Mouse (Mus musculus) forebrain, embryonic 12.5 days (tissue): Measurements from ENCODE around the gene Msmb. TPM values are rescaled to one million over a fixed set of nuclear protein-coding genes. Genes with fewer than 3 reads are reported as not detected.
"Not testable (repeated sequence)": the region's sequence is repeated elsewhere in the genome, so short reads cannot be mapped to it uniquely, and the experiment has no call there.

Source experiments
- ATAC-seq: fragments of 200-750 bp; cut with Nextera tagmentation; 2 replicates; pipeline ENCODE4 v1.8.0; 2017; ENCODE audit warnings: moderate TSS enrichment; ENCODE audit not compliant: low FRiP score
- H3K27ac ChIP-seq: fragments of 300-500 bp; sonication (generic); 2 replicates; pipeline ENCODE4 v1.5.1; 2016; ENCODE audit warnings: mild to moderate bottlenecking
- H3K27me3 ChIP-seq: fragments of 300-500 bp; sonication (generic); 2 replicates; pipeline ENCODE4 v1.6.1; 2016; ENCODE audit warnings: mild to moderate bottlenecking
- H3K36me3 ChIP-seq: fragments of 300-500 bp; sonication (generic); replicated peaks from 2 replicates; pipeline ENCODE4 v1.6.1; 2016; ENCODE audit warnings: mild to moderate bottlenecking
- H3K4me1 ChIP-seq: fragments of 300-500 bp; sonication (generic); 2 replicates; pipeline ENCODE4 v1.6.1; 2016
- H3K4me2 ChIP-seq: fragments of 300-500 bp; sonication (generic); 2 replicates; pipeline ENCODE4 v1.6.1; 2016; ENCODE audit warnings: mild to moderate bottlenecking, moderate library complexity
- H3K4me3 ChIP-seq: fragments of 300-500 bp; sonication (generic); replicated peaks from 2 replicates; pipeline ENCODE4 v1.5.1; 2016; ENCODE audit warnings: mild to moderate bottlenecking
- H3K9ac ChIP-seq: fragments of 300-500 bp; sonication (generic); 2 replicates; pipeline ENCODE4 v1.6.1; 2016; ENCODE audit warnings: mild to moderate bottlenecking
- H3K9me3 ChIP-seq: fragments of 300-500 bp; sonication (generic); 2 replicates; pipeline ENCODE4 v1.6.1; 2016
- WGBS: fragments of 180-500 bp; shearing (Covaris S2); methylation state at CpG from one replicate; pipeline ENCODE4 v1.1.7; 2016; 5-methylcytosine and 5-hydroxymethylcytosine counted together
- polyA plus RNA-seq: library from polyadenylated mRNA; unstranded; fragments of >200 nt; fragmentation: Nextera tagmentation; extraction: Ambion mirVana; gene quantifications from 2 replicates; pipeline ENCODE4 v1.2.1, GENCODE M21; 2016

The Msmb gene
- polyA plus RNA-seq = not detected in 2 replicates

DNA sequence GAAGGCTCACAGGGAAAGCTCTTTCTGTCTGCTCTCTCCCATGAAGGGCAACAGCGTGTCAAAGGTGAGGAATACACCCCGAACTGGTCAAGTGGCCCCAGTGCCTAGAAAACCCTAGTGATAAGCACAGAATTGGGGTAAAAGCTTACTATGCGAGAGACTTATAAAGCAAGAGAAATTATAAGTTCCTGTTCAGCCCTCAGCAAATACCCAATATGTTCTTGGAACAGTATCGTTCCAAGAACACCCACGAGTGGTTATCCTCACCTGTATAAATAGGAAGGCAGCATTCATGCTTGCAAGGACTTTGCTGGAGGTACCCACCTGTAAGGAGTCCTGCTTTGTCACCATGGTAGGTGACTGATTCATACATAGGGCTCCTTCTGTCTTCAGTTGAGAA lies at the start of gene Msmb:
Gene Msmb, plus strand, starts transcription at position 301 of the 400 bp plus-strand sequence.
- Histone ChIP-seq H3K27ac (no peak within 1 kb of the TSS), H3K9me3 (0 out of 2 replicates have a peak, but pooled peaks cover 1% of the 10 kb centered on the region), H3K9ac (no peak within 1 kb of the TSS), H3K36me3 (no peaks in the 10 kb centered on the region), H3K4me1 (no peaks in the 10 kb centered on the region), H3K27me3 (no peaks in the 10 kb centered on the region), H3K4me3 (no peak within 1 kb of the TSS), H3K4me2 (no peak within 1 kb of the TSS)
- no peak for ATAC-seq
- 79% methylated on average over 5 of the region's 5 CpGs for WGBS

GRCm38 (mm10) chr14:32093018-32093417 lies 48.8 kb upstream of the Msmb start:
- Histone ChIP-seq H3K4me3 (no peak overlapping the region), H3K27ac (no peak overlapping the region), H3K4me2 (no peak overlapping the region), H3K36me3 (peaks cover 45% of the 10 kb centered on the region), H3K9me3 (no peaks in the 10 kb centered on the region), H3K4me1 (no peaks in the 10 kb centered on the region), H3K9ac (no peak overlapping the region), H3K27me3 (no peaks in the 10 kb centered on the region)
- WGBS = 72% methylated on average over 1 of the region's 1 CpGs
- ATAC-seq = no peak

DNA sequence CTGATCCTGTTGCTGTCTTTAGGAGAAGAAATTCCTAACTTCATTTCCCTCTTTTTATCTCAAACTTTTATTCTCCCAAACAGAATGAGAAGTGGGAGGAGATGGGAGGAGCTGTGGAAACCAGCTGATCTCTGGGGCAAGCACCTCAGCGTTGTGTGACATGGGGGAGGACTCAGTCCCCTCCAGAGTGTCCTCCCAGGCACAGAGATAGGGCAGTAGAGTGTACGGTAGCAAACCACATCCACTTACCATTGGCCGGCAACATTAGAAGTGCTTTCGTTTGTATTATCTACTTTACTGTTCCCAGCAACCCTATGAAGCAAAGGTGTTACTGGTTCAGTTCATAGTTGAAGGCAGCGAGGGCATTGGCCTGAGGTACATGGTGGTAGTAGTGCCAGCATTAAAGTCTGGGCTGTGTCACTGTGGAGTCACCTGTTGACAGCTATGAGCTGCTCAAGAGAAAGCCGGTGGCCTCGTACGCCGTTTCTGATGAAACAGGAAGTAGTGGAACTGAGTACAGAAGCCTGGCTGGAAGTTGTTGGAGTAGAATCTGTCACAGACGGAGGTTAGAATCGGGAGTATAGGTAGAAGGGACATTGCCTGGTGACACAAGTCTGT lies 48.2 kb upstream of the Msmb start:
- no peak for ATAC-seq
- Histone ChIP-seq H3K9ac (no peak overlapping the region), H3K27me3 (no peaks in the 10 kb centered on the region), H3K4me2 (no peak overlapping the region), H3K36me3 (peaks cover 50% of the 10 kb centered on the region), H3K9me3 (no peaks in the 10 kb centered on the region), H3K4me1 (no peaks in the 10 kb centered on the region), H3K27ac (no peak overlapping the region), H3K4me3 (no peak overlapping the region)
- 92% methylated on average over 11 of the region's 11 CpGs for WGBS

GRCm38 (mm10) chr14:32095646-32096045 lies 46.2 kb upstream of the Msmb start:
- no peak overlapping the region for H3K27ac ChIP-seq
- H3K4me3 ChIP-seq = no peak overlapping the region
- no peaks in the 10 kb centered on the region for H3K27me3 ChIP-seq
- peaks cover 71% of the 10 kb centered on the region for H3K36me3 ChIP-seq
- H3K9me3 ChIP-seq = no peaks in the 10 kb centered on the region
- ATAC-seq = no peak
- H3K9ac ChIP-seq = no peak overlapping the region
- 88% methylated on average over 5 of the region's 5 CpGs for WGBS
- H3K4me1 ChIP-seq = no peaks in the 10 kb centered on the region
- no peak overlapping the region for H3K4me2 ChIP-seq

DNA sequence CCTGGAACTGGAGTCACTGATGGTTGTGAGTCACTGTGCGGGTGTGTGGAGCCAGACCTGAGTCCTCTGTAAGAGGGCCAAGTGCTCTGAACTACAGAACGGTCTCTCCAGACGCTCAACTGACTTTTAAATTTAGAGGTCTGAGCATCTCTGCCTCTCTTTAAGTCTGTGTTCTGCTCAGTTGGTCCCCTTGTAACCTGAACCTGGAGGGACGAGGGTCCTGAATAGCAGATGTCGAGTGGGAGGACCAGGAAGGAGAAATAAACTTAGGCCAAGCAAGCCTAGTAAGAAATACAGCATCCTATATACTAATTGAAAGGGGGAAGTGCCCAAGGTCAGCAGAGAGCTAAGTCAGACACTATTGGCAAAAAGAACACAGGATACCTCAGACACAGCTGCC lies 45.1 kb upstream of the Msmb start:
- H3K9me3 ChIP-seq = no peaks in the 10 kb centered on the region
- ATAC-seq = no peak
- no peak overlapping the region for H3K27ac ChIP-seq
- H3K27me3 ChIP-seq = no peaks in the 10 kb centered on the region
- H3K4me1 ChIP-seq = no peaks in the 10 kb centered on the region
- H3K4me2 ChIP-seq = no peak overlapping the region
- H3K9ac ChIP-seq = no peak overlapping the region
- no peak overlapping the region for H3K4me3 ChIP-seq
- peaks cover 74% of the 10 kb centered on the region for H3K36me3 ChIP-seq
- WGBS = 86% methylated on average over 5 of the region's 5 CpGs

DNA sequence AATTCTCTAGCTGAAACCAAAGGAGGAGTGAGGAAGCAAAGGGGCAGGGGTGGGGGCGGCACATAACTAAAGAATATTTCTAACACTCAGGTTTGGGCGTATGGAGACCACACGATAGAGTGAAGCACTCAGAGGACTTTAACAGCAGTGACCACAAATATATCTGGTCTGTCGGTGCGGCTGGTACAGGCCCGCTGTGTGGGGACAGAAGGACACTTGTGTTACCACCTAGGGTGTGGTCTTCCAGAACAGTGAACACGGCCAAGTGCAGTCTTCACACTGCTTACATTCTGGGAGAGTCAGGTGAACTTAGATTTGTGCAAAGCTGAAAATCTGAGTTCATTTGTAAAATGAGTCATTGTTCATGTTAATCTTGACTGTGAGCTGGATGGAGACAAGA lies 44.1 kb upstream of the Msmb start:
- no peaks in the 10 kb centered on the region for H3K27me3 ChIP-seq
- H3K4me3 ChIP-seq = no peak overlapping the region
- ATAC-seq = no peak
- H3K4me1 ChIP-seq = no peaks in the 10 kb centered on the region
- no peaks in the 10 kb centered on the region for H3K9me3 ChIP-seq
- no peak overlapping the region for H3K9ac ChIP-seq
- WGBS = 95% methylated on average over 7 of the region's 7 CpGs
- no peak overlapping the region for H3K4me2 ChIP-seq
- H3K27ac ChIP-seq = no peak overlapping the region
- H3K36me3 ChIP-seq = peaks cover 77% of the 10 kb centered on the region

DNA sequence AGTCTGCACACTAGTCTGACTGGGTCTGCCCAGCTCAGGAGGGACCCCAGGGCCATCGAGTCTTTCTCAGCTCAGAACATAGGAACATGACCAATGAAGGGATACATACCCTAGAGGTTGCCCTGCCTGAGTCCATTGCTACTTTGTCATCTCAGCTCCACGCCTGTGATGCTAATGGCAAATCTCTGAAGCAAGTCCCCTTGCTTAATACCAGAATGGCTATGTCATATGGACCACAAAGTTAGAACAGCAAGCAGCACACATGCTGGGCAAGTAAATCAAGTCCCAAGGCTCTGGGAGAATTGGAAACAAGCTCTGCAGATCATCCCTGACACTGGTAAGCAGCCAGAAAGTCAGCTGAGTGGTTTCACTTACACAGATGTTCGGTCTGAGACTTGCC lies 42.9 kb upstream of the Msmb start:
- ATAC-seq = no peak
- WGBS = 91% methylated on average over 3 of the region's 3 CpGs
- peaks cover 81% of the 10 kb centered on the region for H3K36me3 ChIP-seq
- no peaks in the 10 kb centered on the region for H3K4me1 ChIP-seq
- no peak overlapping the region for H3K4me3 ChIP-seq
- H3K9me3 ChIP-seq = no peaks in the 10 kb centered on the region
- H3K4me2 ChIP-seq = no peak overlapping the region
- H3K27me3 ChIP-seq = no peaks in the 10 kb centered on the region
- no peak overlapping the region for H3K27ac ChIP-seq
- H3K9ac ChIP-seq = no peak overlapping the region

GRCm38 (mm10) chr14:32103556-32103955 lies 38.3 kb upstream of the Msmb start:
- Histone ChIP-seq H3K4me1 (no peaks in the 10 kb centered on the region), H3K4me3 (no peak overlapping the region), H3K27ac (no peak overlapping the region), H3K9ac (no peak overlapping the region), H3K36me3 (peaks cover 46% of the 10 kb centered on the region), H3K4me2 (no peak overlapping the region), H3K9me3 (no peaks in the 10 kb centered on the region), H3K27me3 (no peaks in the 10 kb centered on the region)
- WGBS = 86% methylated on average over 4 of the region's 4 CpGs
- no peak for ATAC-seq

DNA sequence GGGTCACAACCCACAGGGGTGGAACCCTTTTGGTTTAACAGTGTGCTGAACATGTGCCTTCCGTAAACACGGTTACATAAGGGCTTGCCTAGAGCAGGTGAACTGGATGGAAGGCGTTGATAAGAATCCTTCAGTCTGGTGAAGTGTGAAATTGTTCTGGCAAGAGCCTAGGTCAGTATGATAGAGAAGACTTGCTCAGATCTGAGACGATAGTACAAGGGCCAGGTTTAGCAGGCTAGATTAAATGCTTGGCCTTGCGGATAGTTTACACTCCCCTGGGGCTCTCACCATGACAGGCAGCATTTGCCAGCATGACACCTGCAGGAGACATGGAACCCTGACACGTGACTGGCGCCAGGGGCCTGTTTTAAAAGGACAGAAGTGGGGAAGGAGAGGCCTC lies 36.2 kb upstream of the Msmb start:
- Histone ChIP-seq H3K4me3 (no peak overlapping the region), H3K4me2 (no peak overlapping the region), H3K27ac (no peak overlapping the region), H3K27me3 (no peaks in the 10 kb centered on the region), H3K9me3 (no peaks in the 10 kb centered on the region), H3K9ac (no peak overlapping the region), H3K36me3 (peaks cover 25% of the 10 kb centered on the region), H3K4me1 (no peaks in the 10 kb centered on the region)
- WGBS = 67% methylated on average over 7 of the region's 7 CpGs
- no peak for ATAC-seq

DNA sequence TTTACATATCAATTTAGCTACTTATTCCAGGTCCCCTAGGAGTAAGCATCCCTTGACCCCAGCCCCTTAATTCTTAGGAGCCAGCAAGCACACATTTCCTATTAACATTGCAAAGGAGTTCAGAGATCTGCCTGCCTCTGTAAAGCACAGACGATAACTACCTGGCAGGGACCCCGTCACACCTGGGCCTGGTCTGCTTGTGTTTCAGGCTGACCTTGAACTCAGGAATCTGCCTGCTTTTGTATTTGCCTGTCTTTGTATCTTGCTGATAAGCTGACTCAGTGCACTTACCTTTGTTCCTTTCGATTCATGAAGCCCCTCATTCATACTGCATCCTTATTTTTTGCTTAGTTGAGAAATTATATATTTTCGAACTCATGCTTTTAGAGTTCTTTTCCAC lies 34.9 kb upstream of the Msmb start:
- H3K9ac ChIP-seq = no peak overlapping the region
- H3K4me3 ChIP-seq = no peak overlapping the region
- no peak overlapping the region for H3K27ac ChIP-seq
- H3K9me3 ChIP-seq = no peaks in the 10 kb centered on the region
- no peaks in the 10 kb centered on the region for H3K27me3 ChIP-seq
- H3K4me1 ChIP-seq = no peaks in the 10 kb centered on the region
- no peak for ATAC-seq
- no peak overlapping the region for H3K4me2 ChIP-seq
- 88% methylated on average over 4 of the region's 4 CpGs for WGBS
- H3K36me3 ChIP-seq = peaks cover 20% of the 10 kb centered on the region

DNA sequence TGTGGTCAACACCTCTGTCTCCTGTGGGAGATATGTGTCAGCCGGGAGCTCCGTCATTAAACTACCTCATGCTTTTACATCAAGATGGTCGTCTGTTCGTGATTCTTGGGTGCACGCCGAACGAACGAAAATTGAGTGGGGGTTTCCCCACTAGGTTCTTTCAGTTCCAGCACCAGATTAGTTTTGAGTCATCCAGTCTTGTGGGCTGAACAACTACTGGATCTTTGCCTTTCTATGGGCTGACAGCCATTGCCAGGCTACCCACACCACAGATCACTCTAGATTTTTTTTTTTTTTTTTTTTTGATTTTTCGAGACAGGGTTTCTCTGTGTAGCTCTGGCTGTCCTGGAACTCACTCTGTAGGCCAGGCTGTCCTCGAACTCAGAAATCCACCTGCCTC lies 29.7 kb upstream of the Msmb start:
- not testable (repeated sequence) for H3K27me3 ChIP-seq, H3K4me3 ChIP-seq, H3K9me3 ChIP-seq, ATAC-seq, H3K4me2 ChIP-seq, H3K27ac ChIP-seq, H3K9ac ChIP-seq, H3K36me3 ChIP-seq, H3K4me1 ChIP-seq
- 91% methylated on average over 10 of the region's 10 CpGs for WGBS

DNA sequence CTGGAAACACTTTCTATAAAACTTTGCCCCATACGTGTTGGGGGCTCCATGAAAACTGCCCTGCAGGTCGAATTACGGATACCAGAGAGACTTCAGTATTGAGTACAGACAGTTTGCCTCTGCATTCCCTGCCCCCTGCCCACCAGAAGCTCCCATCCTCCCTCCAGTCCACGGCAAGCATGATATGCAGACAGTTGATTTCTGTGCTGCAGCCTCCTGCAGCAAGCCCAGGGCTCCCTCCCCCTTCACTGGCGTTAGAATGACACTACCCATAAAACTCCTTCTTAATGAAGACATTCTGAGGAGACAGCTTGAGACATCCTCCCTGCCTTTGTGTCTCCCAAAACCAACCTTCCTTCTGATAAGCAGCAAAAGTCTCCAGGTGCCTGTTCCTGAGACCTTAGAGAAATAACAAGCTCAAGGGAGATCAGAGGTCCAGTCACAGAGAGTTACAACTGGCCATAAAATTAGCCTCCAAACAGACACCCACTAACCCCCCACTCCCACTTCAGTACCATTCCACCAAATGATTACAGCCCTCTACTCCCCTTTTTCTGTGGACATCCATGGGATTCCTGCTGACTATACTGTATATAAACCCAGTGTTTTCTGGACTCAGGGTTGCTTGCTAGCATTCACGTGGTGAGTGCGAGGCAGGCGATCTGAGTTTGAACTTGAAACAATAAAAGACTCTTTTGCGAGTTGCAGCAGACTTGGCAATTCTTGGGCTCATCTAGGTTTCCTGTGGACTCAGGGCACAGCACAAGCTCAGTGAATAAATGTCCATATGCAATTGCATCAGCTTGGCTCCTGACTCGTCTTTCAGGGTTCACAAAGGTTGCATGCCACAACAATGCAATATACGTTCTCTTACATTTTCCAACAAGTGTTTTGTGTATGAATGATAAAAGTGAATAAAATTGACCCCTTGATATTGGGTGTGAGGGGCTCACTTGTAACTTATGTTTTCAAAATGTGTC lies 20.6 kb upstream of the Msmb start:
- no peaks in the 10 kb centered on the region for H3K36me3 ChIP-seq
- H3K27ac ChIP-seq = no peak overlapping the region
- no peaks in the 10 kb centered on the region for H3K4me1 ChIP-seq
- no peak for ATAC-seq
- H3K4me2 ChIP-seq = no peak overlapping the region
- no peaks in the 10 kb centered on the region for H3K9me3 ChIP-seq
- no peak overlapping the region for H3K9ac ChIP-seq
- WGBS = 81% methylated on average over 11 of the region's 11 CpGs
- H3K4me3 ChIP-seq = no peak overlapping the region
- H3K27me3 ChIP-seq = no peaks in the 10 kb centered on the region

GRCm38 (mm10) chr14:32121920-32122315 lies 19.9 kb upstream of the Msmb start:
- H3K9me3 ChIP-seq = no peaks in the 10 kb centered on the region
- WGBS = 29% methylated on average over 2 of the region's 2 CpGs
- no peaks in the 10 kb centered on the region for H3K27me3 ChIP-seq
- no peak overlapping the region for H3K9ac ChIP-seq
- no peak overlapping the region for H3K27ac ChIP-seq
- ATAC-seq = no peak
- no peak overlapping the region for H3K4me3 ChIP-seq
- H3K36me3 ChIP-seq = no peaks in the 10 kb centered on the region
- H3K4me2 ChIP-seq = no peak overlapping the region
- no peaks in the 10 kb centered on the region for H3K4me1 ChIP-seq
